Mouse (Mus musculus) liver, embryonic 15.5 days (tissue): Measurements from ENCODE around the gene Gpsm2. TPM values are rescaled to one million over a fixed set of nuclear protein-coding genes. Genes with fewer than 3 reads are reported as not detected.
A peak's percentile ranks its signal among the peaks of the same experiment; 100 is the strongest.

Source experiments
- ATAC-seq: fragments of 200-750 bp; cut with Nextera tagmentation; 2 replicates; pipeline ENCODE4 v1.8.0; 2017; ENCODE audit warnings: moderate number of reproducible peaks, mild to moderate bottlenecking, moderate library complexity; ENCODE audit not compliant: insufficient read depth
- H3K27ac ChIP-seq: fragments of 300-500 bp; sonication (generic); replicated peaks from 2 replicates; pipeline ENCODE4 v1.5.1; 2015; ENCODE audit warnings: mild to moderate bottlenecking, inconsistent platforms
- H3K27me3 ChIP-seq: fragments of 300-500 bp; sonication (generic); 2 replicates; pipeline ENCODE4 v1.6.1; 2015; ENCODE audit warnings: mild to moderate bottlenecking, inconsistent platforms
- H3K36me3 ChIP-seq: fragments of 300-500 bp; sonication (generic); replicated peaks from 2 replicates; pipeline ENCODE4 v1.6.1; 2015; ENCODE audit warnings: moderate library complexity, mild to moderate bottlenecking, inconsistent platforms
- H3K4me1 ChIP-seq: fragments of 300-500 bp; sonication (generic); replicated peaks from 2 replicates; pipeline ENCODE4 v1.6.1; 2015; ENCODE audit warnings: inconsistent platforms
- H3K4me2 ChIP-seq: fragments of 300-500 bp; sonication (generic); 2 replicates; pipeline ENCODE4 v1.6.1; 2015; ENCODE audit warnings: moderate library complexity, mild to moderate bottlenecking, inconsistent platforms
- H3K4me3 ChIP-seq: fragments of 300-500 bp; sonication (generic); replicated peaks from 2 replicates; pipeline ENCODE4 v1.5.1; 2015; ENCODE audit warnings: mild to moderate bottlenecking, inconsistent platforms
- H3K9ac ChIP-seq: fragments of 300-500 bp; sonication (generic); 2 replicates; pipeline ENCODE4 v1.6.1; 2015; ENCODE audit warnings: moderate library complexity, mild to moderate bottlenecking, inconsistent platforms
- H3K9me3 ChIP-seq: fragments of 300-500 bp; sonication (generic); replicated peaks from 2 replicates; pipeline ENCODE4 v1.6.1; 2016; ENCODE audit warnings: inconsistent platforms
- WGBS: fragments of 180-500 bp; shearing (Covaris S2); methylation state at CpG from one replicate; pipeline ENCODE4 v1.1.7; 2015; ENCODE audit warnings: mixed read lengths; ENCODE audit not compliant: insufficient replicate concordance; 5-methylcytosine and 5-hydroxymethylcytosine counted together
- polyA plus RNA-seq: library from polyadenylated mRNA; unstranded; fragments of >200 nt; fragmentation: Nextera tagmentation; extraction: Ambion mirVana; gene quantifications from 2 replicates; pipeline ENCODE4 v1.2.1, GENCODE M21; 2015

Gene Gpsm2
- polyA plus RNA-seq = 44.1 and 45.7 TPM in 2 replicates

GRCm38 (mm10) chr3:108722036-108722872 is at the start of gene Gpsm2:
Gene Gpsm2 (minus strand): TSS chr3:108722309.
- Histone ChIP-seq H3K9ac (peak within 1 kb of the TSS; percentile 98), H3K27ac (peak within 1 kb of the TSS; percentile 91), H3K9me3 (no peaks in the 10 kb centered on the region; the same call in 1 of the 2 replicates), H3K27me3 (peaks cover 5% of the 10 kb centered on the region), H3K36me3 (no peaks in the 10 kb centered on the region), H3K4me2 (peak within 1 kb of the TSS; percentile 80), H3K4me1 (peaks cover 43% of the 10 kb centered on the region), H3K4me3 (peak within 1 kb of the TSS; percentile 96)
- 6% methylated on average over 53 of the region's 53 CpGs for WGBS
- peak; percentile 97 for ATAC-seq

- WGBS = 46% methylated on average over 6 of the region's 6 CpGs
- H3K36me3 ChIP-seq = no peaks in the 10 kb centered on the region
- no peak overlapping the region for H3K4me2 ChIP-seq
- peak; percentile 49; the same call in 1 of the 2 replicates for ATAC-seq
- no peaks in the 10 kb centered on the region for H3K27me3 ChIP-seq
- H3K4me1 ChIP-seq = no peaks in the 10 kb centered on the region
- H3K9me3 ChIP-seq = no peaks in the 10 kb centered on the region
- no peak overlapping the region for H3K27ac ChIP-seq
- H3K9ac ChIP-seq = no peak overlapping the region
- no peak overlapping the region for H3K4me3 ChIP-seq
Observed at GRCm38 (mm10) chr3:108770725-108771368, 48.7 kb upstream of the Gpsm2 start.

- no peak overlapping the region for H3K4me2 ChIP-seq
- H3K4me1 ChIP-seq = 0 out of 2 replicates have a peak, but pooled peaks cover 4% of the 10 kb centered on the region
- H3K9me3 ChIP-seq = no peaks in the 10 kb centered on the region
- H3K27ac ChIP-seq = no peak overlapping the region
- no peak overlapping the region for H3K9ac ChIP-seq
- no peaks in the 10 kb centered on the region for H3K36me3 ChIP-seq
- ATAC-seq = no peak
- WGBS = 58% methylated on average over 6 of the region's 6 CpGs
- no peak overlapping the region for H3K4me3 ChIP-seq
- H3K27me3 ChIP-seq = 0 out of 2 replicates have a peak, but pooled peaks cover 10% of the 10 kb centered on the region
Observed at GRCm38 (mm10) chr3:108769547-108769946, 47.4 kb upstream of the Gpsm2 start.

GRCm38 (mm10) chr3:108767416-108767815 is 45.3 kb upstream of the Gpsm2 start:
- H3K9me3 ChIP-seq = no peaks in the 10 kb centered on the region
- WGBS = 29% methylated on average over 10 of the region's 10 CpGs
- 0 out of 2 replicates have a peak, but pooled peaks cover 4% of the 10 kb centered on the region for H3K4me1 ChIP-seq
- H3K27ac ChIP-seq = no peak overlapping the region
- H3K36me3 ChIP-seq = no peaks in the 10 kb centered on the region
- H3K4me3 ChIP-seq = no peak overlapping the region
- peaks cover 29% of the 10 kb centered on the region for H3K27me3 ChIP-seq
- no peak overlapping the region for H3K9ac ChIP-seq
- H3K4me2 ChIP-seq = no peak overlapping the region
- ATAC-seq = no peak

- no peak for ATAC-seq
- 63% methylated on average over 7 of the region's 7 CpGs for WGBS
- Histone ChIP-seq H3K27me3 (peaks cover 32% of the 10 kb centered on the region), H3K9ac (no peak overlapping the region), H3K4me2 (no peak overlapping the region), H3K36me3 (no peaks in the 10 kb centered on the region), H3K27ac (no peak overlapping the region), H3K4me1 (0 out of 2 replicates have a peak, but pooled peaks cover 4% of the 10 kb centered on the region), H3K9me3 (no peaks in the 10 kb centered on the region), H3K4me3 (no peak overlapping the region)
Observed at GRCm38 (mm10) chr3:108766943-108767342, 44.8 kb upstream of the Gpsm2 start.

GRCm38 (mm10) chr3:108765476-108765875 is 43.4 kb upstream of the Gpsm2 start:
- no peaks in the 10 kb centered on the region for H3K9me3 ChIP-seq
- H3K36me3 ChIP-seq = no peaks in the 10 kb centered on the region
- peaks cover 38% of the 10 kb centered on the region for H3K27me3 ChIP-seq
- no peak overlapping the region for H3K4me3 ChIP-seq
- H3K4me2 ChIP-seq = no peak overlapping the region
- no peak overlapping the region for H3K9ac ChIP-seq
- 72% methylated on average over 7 of the region's 7 CpGs for WGBS
- ATAC-seq = no peak
- H3K27ac ChIP-seq = no peak overlapping the region
- H3K4me1 ChIP-seq = 0 out of 2 replicates have a peak, but pooled peaks cover 4% of the 10 kb centered on the region

GRCm38 (mm10) chr3:108764976-108765375 is 42.9 kb upstream of the Gpsm2 start:
- Histone ChIP-seq H3K27me3 (peaks cover 38% of the 10 kb centered on the region), H3K4me1 (0 out of 2 replicates have a peak, but pooled peaks cover 4% of the 10 kb centered on the region), H3K36me3 (no peaks in the 10 kb centered on the region), H3K9ac (no peak overlapping the region), H3K27ac (no peak overlapping the region), H3K4me3 (no peak overlapping the region), H3K9me3 (no peaks in the 10 kb centered on the region), H3K4me2 (no peak overlapping the region)
- peak; percentile 29; the same call in 1 of the 2 replicates for ATAC-seq
- WGBS = 54% methylated on average over 7 of the region's 7 CpGs

GRCm38 (mm10) chr3:108763691-108764090 is 41.6 kb upstream of the Gpsm2 start:
- Histone ChIP-seq H3K4me2 (no peak overlapping the region), H3K27me3 (peaks cover 38% of the 10 kb centered on the region), H3K4me3 (no peak overlapping the region), H3K27ac (no peak overlapping the region), H3K4me1 (0 out of 2 replicates have a peak, but pooled peaks cover 4% of the 10 kb centered on the region), H3K36me3 (no peaks in the 10 kb centered on the region), H3K9ac (no peak overlapping the region), H3K9me3 (no peaks in the 10 kb centered on the region)
- ATAC-seq = no peak
- WGBS = 58% methylated on average over 2 of the region's 2 CpGs

- H3K9me3 ChIP-seq = no peaks in the 10 kb centered on the region
- 0 out of 2 replicates have a peak, but pooled peaks cover 5% of the 10 kb centered on the region for H3K4me1 ChIP-seq
- H3K4me2 ChIP-seq = no peak overlapping the region
- no peak for ATAC-seq
- no peak overlapping the region for H3K9ac ChIP-seq
- WGBS = 60% methylated on average over 7 of the region's 7 CpGs
- peaks cover 41% of the 10 kb centered on the region for H3K27me3 ChIP-seq
- no peak overlapping the region for H3K27ac ChIP-seq
- no peak overlapping the region for H3K4me3 ChIP-seq
- no peaks in the 10 kb centered on the region for H3K36me3 ChIP-seq
Observed at GRCm38 (mm10) chr3:108762597-108763111, 40.5 kb upstream of the Gpsm2 start.

- H3K9ac ChIP-seq = no peak overlapping the region
- H3K4me3 ChIP-seq = no peak overlapping the region
- H3K36me3 ChIP-seq = no peaks in the 10 kb centered on the region
- H3K27me3 ChIP-seq = peaks cover 36% of the 10 kb centered on the region
- H3K4me2 ChIP-seq = no peak overlapping the region
- H3K9me3 ChIP-seq = no peaks in the 10 kb centered on the region
- WGBS = 77% methylated on average over 11 of the region's 11 CpGs
- ATAC-seq = no peak
- H3K27ac ChIP-seq = no peak overlapping the region
- H3K4me1 ChIP-seq = peaks cover 28% of the 10 kb centered on the region
Observed at GRCm38 (mm10) chr3:108759566-108760420, 37.7 kb upstream of the Gpsm2 start.
